Mouse (Mus musculus) limb, embryonic 12.5 days (tissue): ENCODE results near the gene Smurf2. TPM values are rescaled to one million over a fixed set of nuclear protein-coding genes. Genes with fewer than 3 reads are reported as not detected.

Experiments
- ATAC-seq: fragments of 200-750 bp; cut with Nextera tagmentation; 2 replicates; pipeline ENCODE4 v1.8.0; 2017; ENCODE audit warnings: low read depth, moderate TSS enrichment; ENCODE audit not compliant: insufficient number of reproducible peaks, insufficient read depth, low FRiP score, low TSS enrichment
- H3K27ac ChIP-seq: fragments of 300-500 bp; sonication (generic); 2 replicates; pipeline ENCODE4 v1.5.1; 2016; ENCODE audit warnings: mild to moderate bottlenecking, moderate library complexity
- H3K27me3 ChIP-seq: fragments of 300-500 bp; sonication (generic); 2 replicates; pipeline ENCODE4 v1.6.1; 2016; ENCODE audit warnings: mild to moderate bottlenecking, moderate library complexity
- H3K36me3 ChIP-seq: fragments of 300-500 bp; sonication (generic); 2 replicates; pipeline ENCODE4 v1.6.1; 2016; ENCODE audit warnings: mild to moderate bottlenecking, moderate library complexity
- H3K4me1 ChIP-seq: fragments of 300-500 bp; sonication (generic); replicated peaks from 2 replicates; pipeline ENCODE4 v1.6.1; 2016
- H3K4me2 ChIP-seq: fragments of 300-500 bp; sonication (generic); 2 replicates; pipeline ENCODE4 v1.6.1; 2016; ENCODE audit warnings: mild to moderate bottlenecking, moderate library complexity
- H3K4me3 ChIP-seq: fragments of 300-500 bp; sonication (generic); replicated peaks from 2 replicates; pipeline ENCODE4 v1.5.1; 2016; ENCODE audit warnings: mild to moderate bottlenecking
- H3K9ac ChIP-seq: fragments of 300-500 bp; sonication (generic); replicated peaks from 2 replicates; pipeline ENCODE4 v1.6.1; 2016; ENCODE audit warnings: mild to moderate bottlenecking, moderate library complexity
- H3K9me3 ChIP-seq: fragments of 300-500 bp; sonication (generic); 2 replicates; pipeline ENCODE4 v1.6.1; 2016; ENCODE audit warnings: mild to moderate bottlenecking, moderate library complexity
- WGBS: fragments of 180-500 bp; shearing (Covaris S2); methylation state at CpG from one replicate; pipeline ENCODE4 v1.1.7; 2016; 5-methylcytosine and 5-hydroxymethylcytosine counted together
- polyA plus RNA-seq: library from polyadenylated mRNA; unstranded; fragments of >200 nt; fragmentation: Nextera tagmentation; extraction: Ambion mirVana; gene quantifications from 2 replicates; pipeline ENCODE4 v1.2.1, GENCODE M21; 2016

Gene Smurf2
- polyA plus RNA-seq, 1 experiment from 2014 or later: 16.1 TPM

DNA sequence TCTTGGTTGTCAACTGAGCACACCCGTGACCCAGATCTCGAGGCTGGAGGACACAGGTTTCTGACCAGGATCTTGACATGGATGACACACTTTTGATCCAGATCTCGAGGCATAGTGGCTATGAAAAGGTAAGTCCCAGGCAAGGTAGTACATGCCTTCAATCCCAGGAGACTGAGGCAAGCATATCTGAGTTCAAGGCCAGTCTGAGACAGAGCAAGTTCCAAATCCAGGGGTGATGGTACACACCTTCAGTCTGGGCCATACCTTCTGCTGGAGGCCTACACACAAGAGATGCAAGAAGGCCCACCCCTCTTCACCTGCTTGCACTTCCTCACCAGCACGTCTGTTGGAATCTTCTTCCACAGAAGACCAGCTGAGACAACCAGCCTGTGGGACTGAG is 14.8 kb downstream of the Smurf2 start:
- no peak overlapping the region for H3K4me3 ChIP-seq
- H3K4me1 ChIP-seq: no peaks in the 10 kb centered on the region
- peaks cover 5% of the 10 kb centered on the region; the same call in 1 of the 2 replicates for H3K36me3 ChIP-seq
- no peak overlapping the region for H3K4me2 ChIP-seq
- H3K9me3 ChIP-seq: no peaks in the 10 kb centered on the region
- H3K9ac ChIP-seq: no peak overlapping the region
- ATAC-seq: no peak
- WGBS: 90% methylated on average over 4 of the region's 4 CpGs
- H3K27ac ChIP-seq: no peak overlapping the region
- no peaks in the 10 kb centered on the region for H3K27me3 ChIP-seq

DNA sequence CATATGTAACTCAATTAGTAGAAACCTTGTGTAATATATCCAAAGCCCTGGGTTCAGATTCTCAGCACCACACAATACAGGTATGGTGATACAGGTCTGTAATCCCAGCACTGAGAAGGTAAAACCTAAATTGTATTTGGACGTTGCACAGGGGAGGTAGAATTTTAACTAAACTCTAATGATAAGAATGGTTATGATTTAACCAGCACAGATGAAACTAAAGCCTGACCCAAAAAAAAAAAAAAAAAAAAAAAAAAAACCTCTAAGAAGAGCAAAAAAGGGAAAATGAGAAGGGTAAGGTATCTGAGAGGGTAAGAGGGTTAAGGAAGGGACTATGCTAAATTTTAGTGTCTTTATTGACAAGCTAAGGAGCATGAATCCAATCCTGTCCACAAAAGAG is 20.7 kb downstream of the Smurf2 start:
- Histone ChIP-seq H3K9me3 (no peaks in the 10 kb centered on the region), H3K9ac (no peak overlapping the region)
- 81% methylated on average over 1 of the region's 1 CpGs for WGBS

DNA sequence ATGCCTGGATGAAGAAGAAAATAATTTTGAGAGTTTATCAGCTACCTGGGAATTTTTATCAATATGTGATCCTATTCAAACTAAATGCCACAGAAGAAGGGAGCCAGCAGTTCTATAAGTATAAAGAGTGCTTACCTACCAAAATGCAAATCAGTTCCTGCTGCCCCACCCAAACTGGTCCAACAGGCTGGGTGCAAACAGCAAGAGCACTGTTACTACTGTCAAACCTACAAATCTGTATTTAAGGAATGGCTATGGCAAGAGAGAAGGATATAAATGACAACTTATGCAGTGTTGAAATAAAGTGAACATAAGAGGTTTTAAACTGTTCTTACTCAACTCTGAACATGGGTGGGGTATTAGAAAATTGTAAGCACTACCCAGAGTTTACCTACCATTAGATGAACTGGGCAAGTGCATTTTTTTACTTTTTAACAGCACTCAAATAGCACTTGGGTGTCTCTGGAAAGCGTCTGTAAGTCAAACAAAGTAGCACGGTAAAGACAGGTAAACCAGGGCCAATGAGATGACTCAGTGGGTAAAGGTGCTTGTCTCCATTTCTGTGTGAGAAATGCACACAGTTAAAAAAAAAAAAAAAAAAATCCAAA is 23.9 kb downstream of the Smurf2 start:
- H3K9me3 ChIP-seq: no peaks in the 10 kb centered on the region
- no peak overlapping the region for H3K9ac ChIP-seq
- H3K27me3 ChIP-seq: no peaks in the 10 kb centered on the region
- no peak overlapping the region for H3K4me3 ChIP-seq
- no peak overlapping the region for H3K27ac ChIP-seq
- peaks cover 7% of the 10 kb centered on the region for H3K4me1 ChIP-seq
- H3K4me2 ChIP-seq: no peak overlapping the region
- no peak for ATAC-seq
- no peaks in the 10 kb centered on the region for H3K36me3 ChIP-seq
- WGBS: 83% methylated on average over 2 of the region's 2 CpGs

More for the DNA sequence above, 20.7 kb downstream of the Smurf2 start:
- Histone ChIP-seq H3K4me1 (no peaks in the 10 kb centered on the region), H3K4me3 (no peak overlapping the region), H3K36me3 (no peaks in the 10 kb centered on the region), H3K4me2 (no peak overlapping the region), H3K27me3 (no peaks in the 10 kb centered on the region), H3K27ac (no peak overlapping the region)
- ATAC-seq: no peak

DNA sequence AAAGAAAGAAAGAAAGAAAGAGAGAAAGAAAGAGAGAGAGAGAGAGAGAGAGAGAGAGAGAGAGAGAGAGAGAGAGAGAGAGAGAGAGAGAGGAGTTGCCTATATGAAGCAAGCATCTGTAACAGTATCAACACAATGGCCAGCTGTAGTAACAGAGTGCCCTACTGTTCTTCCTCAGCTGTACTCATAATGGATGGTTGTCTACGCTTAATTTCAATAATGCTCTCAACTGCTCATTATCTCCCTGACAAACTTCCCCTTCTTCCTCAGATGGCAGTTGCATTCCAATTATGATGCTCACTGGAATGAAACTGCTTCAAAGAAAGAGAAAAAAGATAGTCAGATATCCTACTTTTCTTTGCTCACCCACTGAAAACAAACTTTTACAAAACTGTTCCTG is 36.9 kb downstream of the Smurf2 start:
- ATAC-seq: no peak
- H3K4me3 ChIP-seq: no peak overlapping the region
- H3K9me3 ChIP-seq: no peaks in the 10 kb centered on the region
- no peaks in the 10 kb centered on the region for H3K4me1 ChIP-seq
- no peaks in the 10 kb centered on the region for H3K36me3 ChIP-seq
- no peak overlapping the region for H3K9ac ChIP-seq
- WGBS: 100% methylated on average over 1 of the region's 1 CpGs
- H3K4me2 ChIP-seq: no peak overlapping the region
- H3K27ac ChIP-seq: no peak overlapping the region
- H3K27me3 ChIP-seq: no peaks in the 10 kb centered on the region

DNA sequence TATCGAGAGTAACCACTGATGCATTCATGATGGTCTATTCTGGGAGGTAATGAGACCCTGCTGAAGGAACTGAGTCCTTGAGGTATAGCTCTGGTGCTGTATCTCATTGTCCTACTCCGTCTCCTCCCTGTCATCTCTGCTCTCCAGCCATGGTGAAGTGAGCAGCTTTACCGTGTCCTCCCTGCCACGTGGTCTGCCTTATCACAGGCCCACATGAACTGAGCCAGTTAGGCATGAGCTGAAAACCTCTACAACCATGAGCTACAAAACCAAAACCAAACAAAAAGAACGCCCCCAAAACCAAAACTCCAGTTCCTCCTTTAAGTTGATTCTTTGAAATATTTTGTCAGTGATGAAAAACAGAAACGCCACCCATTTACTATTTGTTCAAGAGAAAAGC is 47.9 kb downstream of the Smurf2 start:
- H3K9me3 ChIP-seq: no peaks in the 10 kb centered on the region
- H3K27ac ChIP-seq: no peak overlapping the region
- 92% methylated on average over 6 of the region's 6 CpGs for WGBS
- H3K4me3 ChIP-seq: no peak overlapping the region
- no peak overlapping the region for H3K4me2 ChIP-seq
- no peak overlapping the region for H3K9ac ChIP-seq
- H3K4me1 ChIP-seq: peaks cover 3% of the 10 kb centered on the region; the same call in 1 of the 2 replicates
- ATAC-seq: no peak
- no peaks in the 10 kb centered on the region for H3K27me3 ChIP-seq
- H3K36me3 ChIP-seq: peaks cover 26% of the 10 kb centered on the region

DNA sequence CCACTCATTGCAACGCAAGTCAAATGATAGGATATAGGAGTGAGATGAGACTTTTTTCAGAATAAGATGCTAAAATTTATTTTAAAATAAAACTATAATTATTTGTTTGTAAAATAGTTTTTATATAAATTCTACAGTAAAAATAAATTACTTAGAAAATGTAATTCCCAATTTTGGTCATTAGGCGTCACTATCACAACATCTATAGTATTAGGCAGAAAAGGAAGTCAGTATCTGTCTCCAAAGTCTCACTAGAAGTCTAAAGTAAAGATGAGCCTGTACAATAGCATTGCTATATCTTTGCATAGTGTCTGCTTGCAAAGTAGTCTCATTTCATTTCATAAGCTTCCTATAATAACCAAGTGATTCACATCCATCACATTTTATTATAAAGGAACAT is 69.1 kb downstream of the Smurf2 start:
- Histone ChIP-seq H3K4me2 (no peak overlapping the region), H3K27ac (no peak overlapping the region), H3K4me3 (no peak overlapping the region), H3K27me3 (no peaks in the 10 kb centered on the region), H3K4me1 (no peaks in the 10 kb centered on the region), H3K36me3 (peaks cover 74% of the 10 kb centered on the region), H3K9me3 (no peaks in the 10 kb centered on the region), H3K9ac (no peak overlapping the region)
- WGBS: 67% methylated on average over 2 of the region's 2 CpGs
- ATAC-seq: no peak

DNA sequence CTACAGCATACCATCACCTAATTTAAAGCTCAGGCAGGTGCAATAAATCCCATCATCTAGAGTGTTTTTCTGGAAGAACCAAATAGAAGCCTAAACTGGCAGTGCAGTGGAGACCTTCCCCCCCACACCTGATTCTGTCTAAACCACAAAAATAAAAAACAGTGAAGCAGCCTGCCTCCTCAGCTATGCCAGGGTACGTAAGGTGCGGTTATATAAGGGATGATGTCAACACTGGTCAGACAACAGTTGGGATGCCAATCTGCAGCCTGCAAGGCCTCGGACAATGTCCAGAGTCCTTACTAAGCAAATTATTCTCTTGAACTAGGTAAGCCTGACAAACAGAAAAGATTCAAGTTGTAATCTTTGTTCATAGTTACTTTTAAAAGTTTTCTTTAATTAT is 78.5 kb downstream of the Smurf2 start:
- H3K27ac ChIP-seq: no peak overlapping the region
- no peak overlapping the region for H3K9ac ChIP-seq
- no peaks in the 10 kb centered on the region for H3K9me3 ChIP-seq
- no peaks in the 10 kb centered on the region for H3K4me1 ChIP-seq
- H3K4me3 ChIP-seq: no peak overlapping the region
- no peak for ATAC-seq
- WGBS: 91% methylated on average over 3 of the region's 3 CpGs
- H3K27me3 ChIP-seq: no peaks in the 10 kb centered on the region
- H3K4me2 ChIP-seq: no peak overlapping the region
- H3K36me3 ChIP-seq: peaks cover 79% of the 10 kb centered on the region

DNA sequence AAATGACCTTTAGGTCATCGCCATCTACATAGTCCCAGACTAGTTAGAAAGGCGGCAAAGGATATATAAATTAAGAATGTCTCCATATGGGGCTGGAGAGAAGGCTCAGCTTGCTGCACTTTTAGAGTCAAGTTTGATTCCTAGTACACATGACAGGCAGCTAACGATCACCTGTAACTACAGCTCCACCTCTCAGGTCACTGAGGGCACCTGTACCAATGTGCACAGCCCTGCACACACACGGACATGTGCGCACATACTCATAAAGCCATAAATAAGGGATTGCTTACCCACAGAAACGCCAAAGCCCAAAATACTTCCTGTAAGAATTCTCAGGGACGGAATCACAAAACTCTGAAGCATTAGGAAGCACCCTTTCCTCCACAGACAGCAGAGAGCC is 92.4 kb downstream of the Smurf2 start:
- H3K9me3 ChIP-seq: no peaks in the 10 kb centered on the region
- no peaks in the 10 kb centered on the region for H3K27me3 ChIP-seq
- H3K4me3 ChIP-seq: no peak overlapping the region
- no peak overlapping the region for H3K27ac ChIP-seq
- no peak overlapping the region for H3K9ac ChIP-seq
- H3K4me2 ChIP-seq: no peak overlapping the region
- WGBS: 84% methylated on average over 7 of the region's 7 CpGs
- no peaks in the 10 kb centered on the region for H3K4me1 ChIP-seq
- H3K36me3 ChIP-seq: peaks cover 82% of the 10 kb centered on the region
- ATAC-seq: no peak

DNA sequence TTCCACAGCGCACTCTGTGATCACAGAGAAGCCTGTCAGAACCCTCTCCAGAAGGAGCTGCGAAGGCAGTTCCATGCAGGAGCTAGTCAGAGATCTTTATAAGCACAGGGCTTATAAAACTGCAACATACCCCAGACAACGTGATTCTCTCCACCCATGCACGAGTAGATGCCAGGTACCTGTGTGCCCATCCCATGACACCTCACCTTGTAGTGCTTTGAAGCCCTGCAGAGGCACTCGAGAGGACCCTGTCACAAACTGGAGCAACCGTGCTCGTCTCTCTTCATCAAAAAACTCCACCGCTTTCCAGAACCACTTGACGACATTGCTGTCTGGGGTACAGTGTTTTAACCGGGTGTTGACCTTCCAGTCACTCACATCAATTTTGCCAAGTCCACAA is 96.1 kb downstream of the Smurf2 start:
- no peak for ATAC-seq
- WGBS: 88% methylated on average over 10 of the region's 10 CpGs

DNA sequence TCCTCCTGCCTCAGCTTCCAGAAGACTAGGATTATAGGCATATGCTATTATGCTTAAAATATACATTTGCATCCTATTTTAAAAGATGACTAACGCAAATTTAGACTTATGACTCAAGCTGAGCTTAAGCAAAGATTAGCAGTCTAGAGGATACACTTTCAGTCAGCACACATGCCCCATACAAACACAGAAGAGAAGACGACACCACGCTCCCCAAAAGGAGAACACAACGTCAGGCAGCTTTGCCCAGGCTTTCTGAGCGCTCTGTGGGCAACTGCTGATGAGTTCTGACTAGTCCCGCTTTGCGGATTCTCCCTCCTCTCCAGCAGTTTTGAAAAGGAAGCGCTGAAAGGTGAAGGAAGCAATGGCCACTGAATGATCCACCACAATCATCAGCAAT is 96.8 kb downstream of the Smurf2 start:
- no peak for ATAC-seq
- H3K36me3 ChIP-seq: peaks cover 80% of the 10 kb centered on the region
- H3K9me3 ChIP-seq: no peaks in the 10 kb centered on the region
- H3K4me1 ChIP-seq: peaks cover 6% of the 10 kb centered on the region; the same call in 1 of the 2 replicates
- H3K4me2 ChIP-seq: no peak overlapping the region
- no peaks in the 10 kb centered on the region for H3K27me3 ChIP-seq
- no peak overlapping the region for H3K4me3 ChIP-seq
- no peak overlapping the region for H3K9ac ChIP-seq
- no peak overlapping the region for H3K27ac ChIP-seq
- 92% methylated on average over 8 of the region's 8 CpGs for WGBS

More for the DNA sequence above, 96.1 kb downstream of the Smurf2 start:
- Histone ChIP-seq H3K4me3 (no peak overlapping the region), H3K27me3 (no peaks in the 10 kb centered on the region), H3K36me3 (peaks cover 80% of the 10 kb centered on the region), H3K9me3 (no peaks in the 10 kb centered on the region), H3K9ac (no peak overlapping the region), H3K4me2 (no peak overlapping the region), H3K27ac (no peak overlapping the region), H3K4me1 (no peaks in the 10 kb centered on the region)

DNA sequence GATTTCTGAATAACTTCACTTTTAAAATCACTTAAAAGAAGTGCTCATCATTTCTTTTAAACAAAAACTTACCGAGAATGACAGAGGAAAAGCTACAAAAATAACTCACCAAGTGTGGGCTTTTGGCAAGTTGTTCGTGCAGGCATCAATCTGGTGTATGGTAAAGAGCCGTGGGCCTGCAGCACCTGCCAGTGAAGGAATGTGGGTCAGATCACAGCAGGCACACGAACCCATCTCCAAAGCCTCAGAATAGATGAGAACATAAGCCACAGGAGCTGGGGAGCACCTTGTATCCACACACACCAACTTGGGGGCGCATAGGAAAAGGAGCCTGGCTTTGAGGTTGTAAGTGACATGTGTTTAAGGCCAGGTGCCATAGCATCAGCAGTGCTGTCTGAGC is 97.6 kb downstream of the Smurf2 start:
- no peak overlapping the region for H3K4me2 ChIP-seq
- WGBS: 89% methylated on average over 5 of the region's 5 CpGs
- H3K9ac ChIP-seq: no peak overlapping the region
- peaks cover 12% of the 10 kb centered on the region for H3K4me1 ChIP-seq
- H3K27me3 ChIP-seq: no peaks in the 10 kb centered on the region
- H3K4me3 ChIP-seq: no peak overlapping the region
- H3K27ac ChIP-seq: no peak overlapping the region
- H3K36me3 ChIP-seq: peaks cover 80% of the 10 kb centered on the region
- no peaks in the 10 kb centered on the region for H3K9me3 ChIP-seq
- ATAC-seq: no peak

DNA sequence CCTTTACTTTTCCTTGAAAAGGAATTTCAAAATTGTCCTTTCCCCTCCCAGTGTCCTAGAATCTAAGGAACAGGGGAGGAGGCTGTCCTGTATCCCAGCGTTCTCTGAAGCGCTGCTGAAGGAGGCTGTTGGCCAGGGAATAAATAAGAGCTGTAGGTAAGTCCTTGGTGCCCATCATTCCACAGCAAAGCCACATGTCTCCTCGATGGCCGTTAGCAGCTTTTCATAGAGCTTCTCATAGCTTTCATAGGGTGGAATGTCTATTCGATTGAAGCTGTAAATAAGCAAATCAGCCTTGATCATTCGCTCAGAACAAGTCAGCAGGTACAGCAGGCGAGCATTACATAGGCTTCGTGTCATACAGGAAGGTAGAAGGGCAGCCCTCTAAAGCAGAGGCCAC is 98.0 kb downstream of the Smurf2 start:
- peaks cover 12% of the 10 kb centered on the region for H3K4me1 ChIP-seq
- no peak overlapping the region for H3K9ac ChIP-seq
- H3K27ac ChIP-seq: no peak overlapping the region
- no peak for ATAC-seq
- no peak overlapping the region for H3K4me2 ChIP-seq
- H3K9me3 ChIP-seq: no peaks in the 10 kb centered on the region
- H3K4me3 ChIP-seq: no peak overlapping the region
- WGBS: 92% methylated on average over 8 of the region's 8 CpGs
- peaks cover 79% of the 10 kb centered on the region for H3K36me3 ChIP-seq
- H3K27me3 ChIP-seq: no peaks in the 10 kb centered on the region
